ENCODE assay signal across 8 mouse cellular contexts in the genomic region with DNA sequence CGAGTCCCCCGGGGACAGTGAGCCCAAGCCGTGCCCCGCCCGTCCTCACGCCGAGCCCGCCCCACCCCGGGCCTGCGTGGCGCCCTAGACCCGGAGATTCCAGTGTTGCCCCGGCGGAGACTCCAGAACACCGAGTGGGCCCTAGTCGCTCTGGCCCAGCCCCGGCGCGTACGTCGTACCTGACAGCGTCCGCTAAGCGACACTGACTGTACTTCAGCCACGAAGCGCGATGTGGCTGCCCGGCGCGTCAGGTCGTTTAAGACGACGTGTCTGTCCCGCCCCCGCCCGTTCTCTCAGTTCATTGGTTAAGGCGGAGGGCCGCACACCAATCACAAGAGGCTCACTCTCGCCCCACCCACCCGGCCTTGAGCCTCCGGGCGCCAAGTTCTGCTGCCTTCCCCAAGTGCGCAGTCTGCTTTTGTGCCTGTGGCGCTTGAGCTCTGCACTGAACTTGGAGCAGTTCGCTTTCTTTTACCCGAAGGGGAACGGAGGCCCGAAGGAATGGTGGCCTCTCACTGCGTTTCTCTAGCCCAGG. TPM values are rescaled to one million over a fixed set of nuclear protein-coding genes. Genes with fewer than 3 reads are reported as not detected.
DNase-seq lines count a peak whose midpoint lies in the region; ATAC-seq and TF ChIP-seq lines count a peak whose summit lies in the region.

A gene (minus strand): TSS at position 283 of the 535 bp plus-strand sequence.

- CTCF ChIA-PET in Patski (lab: Charles Lee) = interaction anchor here (0.8 to 1.9 kb wide), 3 partner anchors 16 to 26 kb away, joined by 3 to 6 read pairs (median 5); no protein-coding TSS in a partner anchor

- 1% methylated on average over 49 of the region's 49 CpGs for WGBS in hindbrain, embryonic 13.5 days

- in situ Hi-C loops in Patski (cut with MboI; ENCODE audit: low pct_unique_long_range_greater_than_20kb) = loop anchor here (10.0 kb wide), 1 partner anchor 239 kb away; a partner anchor contains a TSS

- H3K9me3 ChIP-seq in hindbrain, embryonic 13.5 days = no peaks in the 10 kb centered on the region

- H3K4me2 ChIP-seq in hindbrain, embryonic 13.5 days = peak within 1 kb of the TSS; percentile 75

- H3K36me3 ChIP-seq in hindbrain, embryonic 13.5 days = no peaks in the 10 kb centered on the region

- POLR2A ChIA-PET in Patski (lab: Charles Lee) = interaction anchor here (0.8 kb wide), 1 partner anchor 40 kb away, joined by 3 read pairs; no protein-coding TSS in a partner anchor

- H3K27ac ChIP-seq in hindbrain, embryonic 13.5 days = peak within 1 kb of the TSS; percentile 91

- ATAC-seq in Patski = peak; percentile 83
- ATAC-seq in hindbrain, embryonic 13.5 days (ENCODE audit: low FRiP score) = peak; percentile 97

- DNase-seq in Patski (ENCODE audit: low read depth, low spot score) = no peak
- DNase-seq in cerebellum, postnatal 14 days = peak; percentile 94
- peak; percentile 89 to 91 for DNase-seq in frontal cortex, postnatal 14 days (ENCODE audit: low spot score in 2 of 2)
- peak; percentile 75 to 81 for DNase-seq in layer of hippocampus, postnatal 25 days (ENCODE audit: extremely low spot score in 1 of 2, low spot score in 1 of 2)
- peak; percentile 96 for DNase-seq in lung, postnatal 25 days (ENCODE audit: low spot score)
- DNase-seq in retina, embryonic 14.5 days (ENCODE audit: low spot score) = peak; percentile 97
- DNase-seq in thymus, postnatal 4 days = peak; percentile 95

- no peaks in the 10 kb centered on the region for H3K27me3 ChIP-seq in Patski
- H3K27me3 ChIP-seq in hindbrain, embryonic 13.5 days = peaks cover 19% of the 10 kb centered on the region

- H3K4me1 ChIP-seq in hindbrain, embryonic 13.5 days (replicated peaks) = peaks cover 18% of the 10 kb centered on the region

- peak; percentile 23 for TF ChIP-seq CTCF in Patski (IDR thresholded peaks at IDR 0.05)

- H3K9ac ChIP-seq in hindbrain, embryonic 13.5 days = peak within 1 kb of the TSS; percentile 73

- peak within 1 kb of the TSS; percentile 67 for H3K4me3 ChIP-seq in hindbrain, embryonic 13.5 days

RNA-seq across cellular contexts. Expression of the gene that starts here (rescaled TPM):
- polyA plus RNA-seq in Patski (2021) = 464 TPM
- 87.2 and 90.0 TPM in 2 replicates for polyA plus RNA-seq in hindbrain, embryonic 13.5 days (2015; fragmentation: Nextera tagmentation; extraction: Ambion mirVana)
- total RNA-seq in layer of hippocampus, postnatal 25 days (2021) = 10 to 100 TPM; 90.3 to 94.5 TPM
